Mouse (Mus musculus): Measurements from ENCODE around the gene Atp1a3.
A peak's percentile ranks its signal among the peaks of the same experiment; 100 is the strongest.

Gene Atp1a3

GRCm38 (mm10) chr7:24947316-24948048, 58.3 kb downstream of the Atp1a3 start:
- H3K36me3 ChIP-seq (ENCODE audit: insufficient read depth, low read length) = no peaks in the 10 kb centered on the region
- TF ChIP-seq CTCF (conservative IDR thresholded peaks at IDR 0.05; ENCODE audit: low read length) (no peak), NANOG (IDR thresholded peaks at IDR 0.05; ENCODE audit: borderline replicate concordance, low read length) (peak; percentile 90)
- H3K27me3 ChIP-seq (ENCODE audit: insufficient read depth, low read length) = peaks cover 100% of the 10 kb centered on the region
- no peaks in the 10 kb centered on the region for H3K9me3 ChIP-seq (ENCODE audit: low read length)
- H3K4me3 ChIP-seq (replicated peaks; ENCODE audit: low read length) = peak overlapping the region; percentile 23; the same call in 1 of the 2 replicates
- H3K4me1 ChIP-seq (replicated peaks; ENCODE audit: low read depth, low read length) = peaks cover 81% of the 10 kb centered on the region

- no peaks in the 10 kb centered on the region for H3K9me3 ChIP-seq (ENCODE audit: low read length)
- peaks cover 66% of the 10 kb centered on the region for H3K4me1 ChIP-seq (replicated peaks; ENCODE audit: low read depth, low read length)
- peak within 1 kb of the TSS; percentile 73 for H3K4me3 ChIP-seq (replicated peaks; ENCODE audit: low read length)
- peaks cover 99% of the 10 kb centered on the region for H3K27me3 ChIP-seq (ENCODE audit: insufficient read depth, low read length)
- no peak for TF ChIP-seq CTCF (conservative IDR thresholded peaks at IDR 0.05; ENCODE audit: low read length)
- TF ChIP-seq POU5F1 (IDR thresholded peaks at IDR 0.05; ENCODE audit: borderline replicate concordance, low read length) = no peak
- TF ChIP-seq NANOG (IDR thresholded peaks at IDR 0.05; ENCODE audit: borderline replicate concordance, low read length) = no peak
- no peaks in the 10 kb centered on the region for H3K36me3 ChIP-seq (ENCODE audit: insufficient read depth, low read length)
These were observed 61.4 kb downstream of the Atp1a3 start, which contains the start of gene Gm4881 for GRCm38 (mm10) chr7:24944257-24944950. Gene Gm4881, minus strand, starts transcription at chr7:24944494.

GRCm38 (mm10) chr7:24943641-24944040, 62.1 kb downstream of the Atp1a3 start:
- H3K9me3 ChIP-seq (ENCODE audit: low read length) = no peaks in the 10 kb centered on the region
- TF ChIP-seq NANOG (IDR thresholded peaks at IDR 0.05; ENCODE audit: borderline replicate concordance, low read length) = no peak
- no peak for TF ChIP-seq CTCF (conservative IDR thresholded peaks at IDR 0.05; ENCODE audit: low read length)
- peaks cover 64% of the 10 kb centered on the region for H3K4me1 ChIP-seq (replicated peaks; ENCODE audit: low read depth, low read length)
- peaks cover 99% of the 10 kb centered on the region for H3K27me3 ChIP-seq (ENCODE audit: insufficient read depth, low read length)
- no peaks in the 10 kb centered on the region for H3K36me3 ChIP-seq (ENCODE audit: insufficient read depth, low read length)
- peak overlapping the region; percentile 73 for H3K4me3 ChIP-seq (replicated peaks; ENCODE audit: low read length)

GRCm38 (mm10) chr7:24931651-24932050, 74.1 kb downstream of the Atp1a3 start:
- H3K9me3 ChIP-seq (ENCODE audit: low read length) = no peaks in the 10 kb centered on the region
- TF ChIP-seq CTCF (conservative IDR thresholded peaks at IDR 0.05; ENCODE audit: low read length) (no peak), POU5F1 (IDR thresholded peaks at IDR 0.05; ENCODE audit: borderline replicate concordance, low read length) (no peak), NANOG (IDR thresholded peaks at IDR 0.05; ENCODE audit: borderline replicate concordance, low read length) (no peak)
- peak overlapping the region; percentile 17; the same call in 1 of the 2 replicates for H3K4me3 ChIP-seq (replicated peaks; ENCODE audit: low read length)
- peaks cover 7% of the 10 kb centered on the region for H3K36me3 ChIP-seq (ENCODE audit: insufficient read depth, low read length)
- H3K4me1 ChIP-seq (replicated peaks; ENCODE audit: low read depth, low read length) = peaks cover 63% of the 10 kb centered on the region
- peaks cover 69% of the 10 kb centered on the region for H3K27me3 ChIP-seq (ENCODE audit: insufficient read depth, low read length)

- TF ChIP-seq CTCF (conservative IDR thresholded peaks at IDR 0.05; ENCODE audit: low read length) = no peak
- no peak for TF ChIP-seq POU5F1 (IDR thresholded peaks at IDR 0.05; ENCODE audit: borderline replicate concordance, low read length)
- no peak for TF ChIP-seq NANOG (IDR thresholded peaks at IDR 0.05; ENCODE audit: borderline replicate concordance, low read length)
- peaks cover 17% of the 10 kb centered on the region for H3K36me3 ChIP-seq (ENCODE audit: insufficient read depth, low read length)
- no peaks in the 10 kb centered on the region for H3K9me3 ChIP-seq (ENCODE audit: low read length)
- H3K4me3 ChIP-seq (replicated peaks; ENCODE audit: low read length) = no peak overlapping the region
- peaks cover 61% of the 10 kb centered on the region for H3K27me3 ChIP-seq (ENCODE audit: insufficient read depth, low read length)
- peaks cover 64% of the 10 kb centered on the region for H3K4me1 ChIP-seq (replicated peaks; ENCODE audit: low read depth, low read length)
These were observed 75.3 kb downstream of the Atp1a3 start for GRCm38 (mm10) chr7:24930475-24930874.
